In the genomic region with DNA sequence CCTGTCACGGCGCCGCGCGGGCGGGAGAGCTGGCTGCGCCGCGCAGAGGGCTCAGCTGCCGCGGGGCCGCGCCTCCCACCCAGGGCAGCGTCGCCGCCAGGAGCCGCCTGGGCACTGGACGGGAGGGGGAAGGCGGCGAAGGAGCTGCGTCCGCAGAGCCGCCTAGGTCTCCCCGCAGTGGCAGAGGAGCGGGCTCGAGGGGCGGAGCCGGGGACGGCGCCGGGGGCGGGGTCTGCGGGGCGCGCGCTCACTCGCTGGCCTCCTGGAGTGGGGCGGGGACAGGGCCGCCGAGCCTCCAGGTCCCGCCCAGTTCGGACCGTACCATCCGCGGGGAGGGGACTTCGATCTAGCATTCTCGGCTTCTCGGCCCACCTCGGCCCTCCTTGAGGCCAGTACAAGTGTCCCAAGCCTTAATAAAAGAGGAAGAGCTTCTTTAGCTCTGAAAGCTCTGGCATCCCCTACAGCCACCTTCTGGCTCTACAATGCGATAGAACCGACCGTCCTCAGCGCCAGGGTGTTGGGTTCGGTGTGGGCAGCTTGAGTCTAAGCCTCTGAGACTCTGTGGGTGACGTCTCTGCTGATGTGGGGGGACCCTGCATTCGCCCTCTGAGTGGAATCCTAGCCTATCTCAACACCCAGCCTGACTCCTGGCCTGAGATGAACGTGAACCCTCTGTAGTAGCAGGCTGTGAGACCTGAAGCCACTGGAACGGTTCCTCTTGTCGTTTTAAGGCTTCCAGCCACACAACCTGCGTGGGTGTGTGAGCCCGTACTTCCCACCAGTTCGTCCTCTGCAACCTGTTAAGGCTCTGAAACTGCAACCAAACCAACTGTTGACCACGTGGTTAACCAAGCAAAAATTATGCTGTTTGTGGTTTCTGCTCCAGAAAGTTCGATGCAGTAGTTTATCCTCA, we compare ENCODE assay signal across 8 mouse cellular contexts. TPM values are rescaled to one million over a fixed set of nuclear protein-coding genes. Genes with fewer than 3 reads are reported as not detected.
DNase-seq lines count a peak whose midpoint lies in the region; ATAC-seq lines count a peak whose summit lies in the region.

A gene (minus strand): TSS at position 182 of the 913 bp plus-strand sequence.

- H3K36me3 ChIP-seq in intestine, embryonic 14.5 days (ENCODE audit: control insufficient read depth, insufficient read depth, low read length): no peaks in the 10 kb centered on the region

- ATAC-seq in intestine, embryonic 14.5 days (replicated peaks; ENCODE audit: low FRiP score, low TSS enrichment, low read depth): peak; percentile 97
- peak; percentile 63 for ATAC-seq in megakaryocyte progenitor cell, adult 5-6 weeks (replicated peaks; ENCODE audit: poor library complexity)

- H3K27me3 ChIP-seq in intestine, embryonic 14.5 days (replicated peaks; ENCODE audit: control insufficient read depth, insufficient read depth, low read length): peaks cover 12% of the 10 kb centered on the region

- intact Hi-C loops in left cerebral cortex, postnatal 10 days (cut with DNase I): loop anchor here (5.0 to 10.0 kb wide), 5 partner anchors 45 to 267 kb away; no protein-coding TSS in a partner anchor

- peak within 1 kb of the TSS; percentile 72 for H3K27ac ChIP-seq in intestine, embryonic 14.5 days (ENCODE audit: low read depth)

- under 1% methylated on average over 53 of the region's 64 CpGs for WGBS in intestine, embryonic 14.5 days

- peak; percentile 100 for DNase-seq in adrenal gland, adult 2 months
- DNase-seq in embryo, embryonic 11 days: peak; percentile 98
- DNase-seq in gastrocnemius, postnatal 25 days: peak; percentile 99
- DNase-seq in intestine, embryonic 14.5 days (ENCODE audit: low spot score): peak; percentile 99
- DNase-seq in left cerebral cortex, postnatal 10 days (ENCODE audit: extremely low spot score in 1 of 2, low spot score in 2 of 2): peak; percentile 96 to 99
- DNase-seq in right cerebral cortex, postnatal 10 days (ENCODE audit: low spot score in 2 of 2): peak; percentile 98 to 99
- DNase-seq in urinary bladder, postnatal 14 days (ENCODE audit: low spot score): peak; percentile 98

- H3K4me1 ChIP-seq in intestine, embryonic 14.5 days (replicated peaks; ENCODE audit: control insufficient read depth, insufficient read depth, low read length): peaks cover 6% of the 10 kb centered on the region; the same call in 1 of the 2 replicates

- H3K9ac ChIP-seq in intestine, embryonic 14.5 days (ENCODE audit: low read length): peak within 1 kb of the TSS; percentile 56

- H3K9me3 ChIP-seq in intestine, embryonic 14.5 days (ENCODE audit: control insufficient read depth, low read length): no peaks in the 10 kb centered on the region

- H3K4me2 ChIP-seq in intestine, embryonic 14.5 days (ENCODE audit: low read length): peak within 1 kb of the TSS; percentile 96

- H3K4me3 ChIP-seq in intestine, embryonic 14.5 days (ENCODE audit: low read depth, low read length): peak within 1 kb of the TSS; percentile 67

RNA-seq across cellular contexts. Expression of the gene that starts here (rescaled TPM):
- 10 to 100 TPM; 17.0 to 23.5 TPM for total RNA-seq in adrenal gland, adult 2 months (2021)
- polyA plus RNA-seq in adrenal gland, adult 2 months (2012; rRNA removed): 77.8 and 92.0 TPM in 2 replicates
- total RNA-seq in gastrocnemius, postnatal 25 days (2021): 10 to 100 TPM; 39.3 to 44.9 TPM
- 17.5 and 17.9 TPM in 2 replicates for polyA plus RNA-seq in intestine, embryonic 14.5 days (2014; fragmentation: Nextera tagmentation; extraction: Ambion mirVana)
- 100 to 1,000 TPM; 145 to 152 TPM for total RNA-seq in left cerebral cortex, postnatal 10 days (2021)
- total RNA-seq in megakaryocyte progenitor cell, adult 5-6 weeks (2015): 47.8 and 66.9 TPM in 2 replicates
- 32.0 and 37.8 TPM in 2 replicates for total RNA-seq in megakaryocyte progenitor cell, adult 5-6 weeks (2017)

Comparison
In these comparisons a context has a peak if more than half of its experiments do, and no peak if none do; other contexts are left out.
1. Peak in every context shown above with its lines: DNase-seq, ATAC-seq, H3K4me3 ChIP-seq and H3K27ac ChIP-seq.